Mouse (Mus musculus) intestine, embryonic 15.5 days (tissue): ENCODE results near the gene Gdf7. TPM values are rescaled to one million over a fixed set of nuclear protein-coding genes. Genes with fewer than 3 reads are reported as not detected.

ENCODE experiments used
- ATAC-seq: fragments of 200-750 bp; cut with Nextera tagmentation; 2 replicates; pipeline ENCODE4 v1.8.0; 2017; ENCODE audit warnings: moderate TSS enrichment, moderate library complexity
- H3K27ac ChIP-seq: fragments of 300-500 bp; sonication (generic); 2 replicates; pipeline ENCODE4 v1.5.1; 2015; ENCODE audit warnings: mild to moderate bottlenecking, inconsistent platforms
- H3K27me3 ChIP-seq: fragments of 300-500 bp; sonication (generic); replicated peaks from 2 replicates; pipeline ENCODE4 v1.6.1; 2015; ENCODE audit warnings: inconsistent platforms
- H3K36me3 ChIP-seq: fragments of 300-500 bp; sonication (generic); 2 replicates; pipeline ENCODE4 v1.6.1; 2015; ENCODE audit warnings: inconsistent platforms
- H3K4me1 ChIP-seq: fragments of 300-500 bp; sonication (generic); replicated peaks from 2 replicates; pipeline ENCODE4 v1.6.1; 2015; ENCODE audit warnings: inconsistent platforms
- H3K4me2 ChIP-seq: fragments of 300-500 bp; sonication (generic); replicated peaks from 2 replicates; pipeline ENCODE4 v1.6.1; 2015; ENCODE audit warnings: mild to moderate bottlenecking, inconsistent platforms
- H3K4me3 ChIP-seq: fragments of 300-500 bp; sonication (generic); replicated peaks from 2 replicates; pipeline ENCODE4 v1.5.1; 2015; ENCODE audit warnings: inconsistent platforms
- H3K9ac ChIP-seq: fragments of 300-500 bp; sonication (generic); 2 replicates; pipeline ENCODE4 v1.6.1; 2015; ENCODE audit warnings: inconsistent platforms
- H3K9me3 ChIP-seq: fragments of 300-500 bp; sonication (generic); 2 replicates; pipeline ENCODE4 v1.6.1; 2016; ENCODE audit warnings: inconsistent platforms
- WGBS: fragments of 180-500 bp; shearing (Covaris S2); methylation state at CpG from one replicate; pipeline ENCODE4 v1.1.7; 2015; 5-methylcytosine and 5-hydroxymethylcytosine counted together
- polyA plus RNA-seq: library from polyadenylated mRNA; unstranded; fragments of >200 nt; fragmentation: Nextera tagmentation; extraction: Ambion mirVana; gene quantifications from 2 replicates; pipeline ENCODE4 v1.2.1, GENCODE M21; 2015

Gdf7 gene
- polyA plus RNA-seq, 1 experiment from 2014 or later: not detected

GRCm38 (mm10) chr12:8325245-8325942 lies 23.6 kb upstream of the Gdf7 start:
- Histone ChIP-seq H3K36me3 (peaks cover 16% of the 10 kb centered on the region), H3K9ac (no peak overlapping the region), H3K4me3 (no peak overlapping the region), H3K27me3 (no peaks in the 10 kb centered on the region), H3K4me1 (0 out of 2 replicates have a peak, but pooled peaks cover 3% of the 10 kb centered on the region), H3K9me3 (no peaks in the 10 kb centered on the region), H3K4me2 (no peak overlapping the region), H3K27ac (no peak overlapping the region)
- WGBS: 92% methylated on average over 13 of the region's 13 CpGs
- no peak for ATAC-seq

DNA sequence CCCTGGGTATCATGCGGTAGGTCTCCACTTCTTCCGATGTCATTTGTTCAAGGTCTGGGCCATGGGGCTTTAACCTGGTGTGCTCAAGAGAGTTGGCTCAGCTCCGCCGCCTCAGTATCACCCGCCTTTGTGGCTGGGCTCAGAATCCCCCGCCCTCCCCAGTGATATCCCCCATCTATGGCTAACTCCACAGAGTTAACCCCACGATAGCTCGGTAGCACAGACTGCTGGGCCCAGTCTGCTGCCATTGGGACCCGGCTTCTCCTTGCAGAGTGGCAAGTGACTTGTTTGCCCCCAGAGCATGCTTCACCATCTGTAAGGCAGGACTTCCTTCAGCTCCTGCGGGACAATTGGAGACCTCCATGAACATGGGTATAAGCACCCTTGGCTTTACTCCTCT lies 22.3 kb upstream of the Gdf7 start:
- Histone ChIP-seq H3K9me3 (no peaks in the 10 kb centered on the region), H3K4me3 (no peak overlapping the region), H3K4me2 (no peak overlapping the region), H3K4me1 (0 out of 2 replicates have a peak, but pooled peaks cover 3% of the 10 kb centered on the region), H3K27me3 (no peaks in the 10 kb centered on the region), H3K27ac (no peak overlapping the region), H3K9ac (no peak overlapping the region), H3K36me3 (peaks cover 13% of the 10 kb centered on the region; the same call in 1 of the 2 replicates)
- no peak for ATAC-seq
- 88% methylated on average over 10 of the region's 10 CpGs for WGBS

DNA sequence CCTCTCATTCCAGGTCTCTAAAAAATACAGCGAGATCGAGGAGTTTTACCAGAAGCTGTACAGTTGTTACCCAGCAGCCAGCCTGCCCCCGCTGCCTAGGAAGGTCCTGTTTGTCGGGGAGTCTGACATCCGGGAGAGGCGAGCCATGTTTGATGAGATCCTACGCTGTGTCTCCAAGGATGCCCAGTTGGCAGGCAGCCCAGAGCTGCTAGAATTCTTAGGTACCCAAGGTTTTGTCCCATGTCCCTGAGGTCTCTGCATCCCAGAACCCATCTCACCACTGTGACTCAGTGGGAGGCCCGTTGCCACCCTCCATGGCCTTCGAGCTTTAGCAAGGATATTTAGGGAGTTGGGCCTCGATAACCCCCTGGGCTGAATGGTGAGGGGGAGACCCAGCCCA lies 19.8 kb upstream of the Gdf7 start:
- Histone ChIP-seq H3K4me3 (no peak overlapping the region), H3K9me3 (no peaks in the 10 kb centered on the region), H3K9ac (no peak overlapping the region), H3K27ac (no peak overlapping the region), H3K36me3 (peaks cover 18% of the 10 kb centered on the region; the same call in 1 of the 2 replicates), H3K4me2 (no peak overlapping the region), H3K27me3 (no peaks in the 10 kb centered on the region), H3K4me1 (no peaks in the 10 kb centered on the region)
- ATAC-seq: no peak
- 87% methylated on average over 10 of the region's 10 CpGs for whole genome bisulfite sequencing

DNA sequence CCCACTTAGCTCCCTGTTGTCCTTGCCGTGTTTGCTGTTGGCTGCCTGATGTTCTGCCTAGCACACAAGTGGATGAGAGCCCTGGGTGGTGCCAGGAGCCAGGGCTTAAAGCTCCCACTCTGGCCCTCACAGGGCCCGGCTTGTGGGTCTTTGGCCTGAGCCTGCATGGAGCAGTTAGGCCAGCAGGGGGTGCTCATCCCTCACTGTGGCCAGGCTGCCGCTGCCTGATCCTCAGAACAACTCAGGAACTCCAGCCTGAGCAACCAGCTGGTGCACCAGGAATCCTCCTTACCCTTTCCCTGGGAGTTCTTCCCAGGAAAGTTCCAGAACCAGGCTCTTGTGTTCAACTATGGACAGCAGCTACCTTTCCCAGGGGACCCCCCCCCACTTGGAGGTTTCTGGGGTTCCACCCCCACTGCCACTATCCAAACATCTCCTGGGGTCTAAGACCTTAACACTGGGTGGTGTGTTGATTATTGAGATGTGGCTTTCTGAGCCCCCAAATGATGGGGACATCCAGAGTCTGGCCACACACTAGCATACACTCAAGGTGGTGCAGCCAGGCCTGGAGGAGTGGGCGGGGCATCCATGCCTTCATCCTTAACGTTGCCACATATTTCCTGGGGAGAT lies 18.4 kb upstream of the Gdf7 start:
- Histone ChIP-seq H3K9me3 (no peaks in the 10 kb centered on the region), H3K27ac (no peak overlapping the region), H3K9ac (no peak overlapping the region), H3K27me3 (no peaks in the 10 kb centered on the region), H3K4me2 (no peak overlapping the region), H3K4me1 (0 out of 2 replicates have a peak, but pooled peaks cover 4% of the 10 kb centered on the region), H3K36me3 (peaks cover 18% of the 10 kb centered on the region; the same call in 1 of the 2 replicates), H3K4me3 (no peak overlapping the region)
- peak; percentile 66 for ATAC-seq
- WGBS: 35% methylated on average over 5 of the region's 5 CpGs

DNA sequence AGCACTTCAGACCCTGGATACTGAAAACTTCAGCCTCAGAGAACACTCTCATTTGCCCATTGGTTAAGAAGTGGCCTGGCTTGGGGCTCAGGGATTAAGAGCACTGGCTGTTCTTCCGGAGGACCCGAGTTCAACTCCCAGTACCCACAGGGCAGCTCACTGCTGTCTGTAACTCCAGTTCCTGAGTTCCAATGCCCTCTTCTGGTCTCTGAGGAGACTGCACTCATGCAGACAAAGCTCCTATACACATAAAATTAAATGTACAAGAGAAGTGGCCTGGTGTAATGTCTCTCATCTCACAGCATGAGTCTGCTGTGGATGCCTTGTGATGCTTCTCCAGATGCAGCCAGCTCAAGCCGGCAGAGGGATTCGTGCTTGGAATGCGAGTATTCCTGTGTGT lies 14.8 kb upstream of the Gdf7 start:
- no peaks in the 10 kb centered on the region for H3K27me3 ChIP-seq
- WGBS: 89% methylated on average over 5 of the region's 5 CpGs
- no peak overlapping the region for H3K9ac ChIP-seq
- H3K9me3 ChIP-seq: no peaks in the 10 kb centered on the region
- 0 out of 2 replicates have a peak, but pooled peaks cover 11% of the 10 kb centered on the region for H3K36me3 ChIP-seq
- peaks cover 13% of the 10 kb centered on the region; the same call in 1 of the 2 replicates for H3K4me1 ChIP-seq
- no peak overlapping the region for H3K27ac ChIP-seq
- no peak overlapping the region for H3K4me3 ChIP-seq
- ATAC-seq: no peak
- H3K4me2 ChIP-seq: no peak overlapping the region

DNA sequence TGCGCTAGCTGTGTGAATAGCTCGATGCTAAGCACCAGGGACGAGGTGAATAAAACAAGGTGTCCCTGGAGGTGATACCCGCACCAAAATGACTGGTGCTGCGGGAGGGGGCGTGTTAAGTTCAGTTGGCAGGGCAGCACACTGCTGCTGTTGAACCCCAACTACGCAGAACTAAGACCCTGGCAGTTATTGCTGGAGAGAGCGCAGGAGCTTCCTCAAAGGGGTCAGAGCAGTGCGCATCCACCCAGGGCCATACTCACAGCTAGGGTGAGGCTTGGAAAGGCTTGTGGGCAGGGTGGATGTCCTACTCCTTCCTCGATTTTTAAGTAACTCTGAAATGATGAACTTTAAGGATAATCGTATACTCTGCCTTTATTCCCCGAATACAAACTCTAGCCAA lies 12.0 kb upstream of the Gdf7 start:
- Histone ChIP-seq H3K9ac (peak overlapping the region; percentile 69), H3K36me3 (0 out of 2 replicates have a peak, but pooled peaks cover 5% of the 10 kb centered on the region), H3K27ac (no peak overlapping the region), H3K9me3 (no peaks in the 10 kb centered on the region), H3K4me1 (peaks cover 13% of the 10 kb centered on the region; the same call in 1 of the 2 replicates), H3K27me3 (peaks cover 8% of the 10 kb centered on the region), H3K4me3 (peak overlapping the region; percentile 64), H3K4me2 (peak overlapping the region; percentile 85)
- ATAC-seq: peak; percentile 27
- 16% methylated on average over 12 of the region's 12 CpGs for WGBS

DNA sequence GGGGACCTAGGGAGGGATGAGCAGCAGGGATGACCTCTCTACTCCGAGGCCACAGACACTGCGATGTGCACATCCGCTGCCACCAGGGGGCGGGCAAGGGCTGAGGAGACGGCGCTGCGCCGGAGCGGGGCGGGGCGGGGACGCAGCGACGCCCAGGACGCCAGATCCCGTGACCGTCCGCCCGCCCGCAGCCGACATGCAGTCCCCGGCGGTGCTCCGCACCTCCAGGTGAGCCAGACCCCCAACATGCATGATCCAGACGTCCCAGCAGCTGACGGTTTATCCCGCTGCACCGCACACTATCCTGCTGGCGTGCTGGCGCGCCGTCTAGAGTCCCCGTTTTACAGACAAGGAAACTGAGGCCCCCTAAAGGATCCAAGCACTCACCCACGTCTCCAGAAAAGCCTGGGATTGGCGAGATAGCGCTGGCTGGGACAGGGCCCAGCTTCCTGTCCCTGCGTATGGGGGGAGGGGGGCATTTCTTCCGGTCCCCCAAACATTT lies 11.6 kb upstream of the Gdf7 start, which contains the start of gene Hs1bp3:
TSS of gene Hs1bp3 (plus strand) at position 163 of the 502 bp plus-strand sequence.
- Histone ChIP-seq H3K4me2 (peak within 1 kb of the TSS; percentile 85), H3K36me3 (0 out of 2 replicates have a peak, but pooled peaks cover 5% of the 10 kb centered on the region), H3K9ac (peak within 1 kb of the TSS; percentile 69), H3K27me3 (peaks cover 8% of the 10 kb centered on the region), H3K4me1 (peaks cover 13% of the 10 kb centered on the region; the same call in 1 of the 2 replicates), H3K4me3 (peak within 1 kb of the TSS; percentile 64), H3K9me3 (no peaks in the 10 kb centered on the region), H3K27ac (0 out of 2 replicates have a peak within 1 kb of the TSS, but pooled peaks have one; percentile 11)
- peak; percentile 92 for ATAC-seq
- WGBS: 0% methylated on average over 38 of the region's 38 CpGs

DNA sequence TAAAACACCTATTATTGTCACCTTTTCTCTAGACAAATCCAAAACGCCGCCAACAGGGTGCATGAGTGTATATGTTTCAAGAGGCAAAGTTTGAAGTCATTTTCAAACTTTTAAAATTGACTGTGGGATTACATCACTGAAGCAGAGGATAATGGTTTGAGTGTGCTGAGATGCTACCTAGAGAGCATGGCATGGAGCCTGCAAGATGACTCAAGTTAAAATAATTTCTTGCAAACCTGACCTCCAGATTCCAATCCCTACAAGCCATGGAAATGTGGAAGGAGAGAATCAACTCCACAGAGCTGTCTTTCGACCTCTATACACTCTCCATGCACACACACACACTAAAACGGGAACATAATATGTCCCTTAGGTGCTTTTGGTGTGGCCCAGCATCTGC lies 10.5 kb upstream of the Gdf7 start:
- Histone ChIP-seq H3K4me3 (no peak overlapping the region), H3K9ac (no peak overlapping the region), H3K9me3 (no peaks in the 10 kb centered on the region), H3K36me3 (no peaks in the 10 kb centered on the region), H3K27me3 (peaks cover 11% of the 10 kb centered on the region), H3K4me1 (peaks cover 13% of the 10 kb centered on the region; the same call in 1 of the 2 replicates), H3K4me2 (no peak overlapping the region), H3K27ac (no peak overlapping the region)
- ATAC-seq: no peak
- 83% methylated on average over 4 of the region's 4 CpGs for WGBS

GRCm38 (mm10) chr12:8310992-8311391 lies 9.2 kb upstream of the Gdf7 start:
- no peak overlapping the region for H3K27ac ChIP-seq
- H3K9me3 ChIP-seq: no peaks in the 10 kb centered on the region
- WGBS: 51% methylated on average over 17 of the region's 17 CpGs
- peaks cover 16% of the 10 kb centered on the region; the same call in 1 of the 2 replicates for H3K4me1 ChIP-seq
- no peak overlapping the region for H3K4me2 ChIP-seq
- no peak overlapping the region for H3K4me3 ChIP-seq
- H3K27me3 ChIP-seq: peaks cover 16% of the 10 kb centered on the region
- H3K9ac ChIP-seq: no peak overlapping the region
- H3K36me3 ChIP-seq: no peaks in the 10 kb centered on the region
- ATAC-seq: no peak

- 67% methylated on average over 1 of the region's 1 CpGs for WGBS
- no peak overlapping the region for H3K4me3 ChIP-seq
- H3K9ac ChIP-seq: no peak overlapping the region
- H3K9me3 ChIP-seq: no peaks in the 10 kb centered on the region
- peak; percentile 53 for ATAC-seq
- H3K4me2 ChIP-seq: no peak overlapping the region
- no peak overlapping the region for H3K27ac ChIP-seq
- peaks cover 8% of the 10 kb centered on the region for H3K4me1 ChIP-seq
- H3K27me3 ChIP-seq: peaks cover 54% of the 10 kb centered on the region
- H3K36me3 ChIP-seq: no peaks in the 10 kb centered on the region
Measured at GRCm38 (mm10) chr12:8306910-8307309, 5.2 kb upstream of the Gdf7 start.

GRCm38 (mm10) chr12:8306432-8306831 lies 4.7 kb upstream of the Gdf7 start:
- 6% methylated on average over 5 of the region's 5 CpGs for WGBS
- H3K36me3 ChIP-seq: no peaks in the 10 kb centered on the region
- ATAC-seq: peak; percentile 47
- no peak overlapping the region for H3K4me2 ChIP-seq
- no peaks in the 10 kb centered on the region for H3K9me3 ChIP-seq
- H3K4me3 ChIP-seq: no peak overlapping the region
- no peak overlapping the region for H3K27ac ChIP-seq
- no peak overlapping the region for H3K9ac ChIP-seq
- H3K4me1 ChIP-seq: peaks cover 13% of the 10 kb centered on the region
- H3K27me3 ChIP-seq: peaks cover 58% of the 10 kb centered on the region

DNA sequence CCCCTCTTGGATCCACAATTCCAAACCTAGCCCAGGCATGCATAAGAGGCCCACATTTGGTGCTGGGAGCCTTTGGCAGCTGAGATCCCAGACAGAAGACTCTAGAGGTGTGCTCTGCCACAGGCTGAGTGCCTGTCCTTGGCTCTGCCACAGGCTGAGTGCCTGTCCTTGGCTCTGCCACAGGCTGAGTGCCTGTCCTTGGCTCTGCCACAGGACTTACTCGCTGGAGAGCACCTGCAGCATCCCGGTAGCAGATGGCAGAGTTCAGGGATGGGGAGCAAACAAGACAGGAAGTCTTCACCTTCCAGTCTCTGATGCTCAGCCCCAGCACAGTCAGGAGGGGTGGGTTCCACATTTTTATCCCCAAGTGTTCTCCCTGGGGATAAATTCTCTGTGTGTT lies 3.5 kb upstream of the Gdf7 start:
- Histone ChIP-seq H3K27me3 (peaks cover 66% of the 10 kb centered on the region), H3K4me2 (no peak overlapping the region), H3K27ac (no peak overlapping the region), H3K9ac (no peak overlapping the region), H3K9me3 (no peaks in the 10 kb centered on the region), H3K4me3 (no peak overlapping the region), H3K36me3 (no peaks in the 10 kb centered on the region), H3K4me1 (peaks cover 16% of the 10 kb centered on the region)
- ATAC-seq: no peak
- 57% methylated on average over 2 of the region's 2 CpGs for WGBS
